Mouse (Mus musculus) CH12.LX (cell line): Measurements from ENCODE around the gene Oas2.

Source experiments
- CTCF ChIP-seq, 2 experiments: IDR thresholded peaks in 1 of 2; conservative IDR thresholded peaks in 1 of 2; 2 replicates each; pipeline ENCODE4 v1.5.1; 2011 to 2012; ENCODE audit warnings: low read depth in 2 of 2, low read length in 2 of 2, improper control_type of control experiment in 1 of 2, inconsistent platforms in 1 of 2, mild to moderate bottlenecking in 1 of 2, moderate library complexity in 1 of 2
- POLR2A ChIP-seq: IDR thresholded peaks from 2 replicates; pipeline ENCODE4 v1.6.1; 2011; ENCODE audit warnings: low read depth, mild to moderate bottlenecking, improper control_type of control experiment, low read length
- SMC3 ChIP-seq: IDR thresholded peaks from 2 replicates; pipeline ENCODE4 v1.6.1; 2011; ENCODE audit warnings: low read depth, low read length, improper control_type of control experiment

- TF ChIP-seq SMC3, result no peak
- TF ChIP-seq POLR2A, result no peak
- TF ChIP-seq CTCF (conservative IDR thresholded peaks at IDR 0.05 in 1 of 2, IDR thresholded peaks at IDR 0.05 in 1 of 2; ENCODE audit: low read depth in 2 of 2, low read length in 2 of 2), result peak in 1 of 2 experiments; percentile 38; a peak in 2 of 4 replicates
Measured at GRCm38 (mm10) chr5:120781646-120782045, 32.0 kb upstream of the Oas2 start.
